8 mouse cellular contexts compared by ENCODE assay signal in the genomic region with DNA sequence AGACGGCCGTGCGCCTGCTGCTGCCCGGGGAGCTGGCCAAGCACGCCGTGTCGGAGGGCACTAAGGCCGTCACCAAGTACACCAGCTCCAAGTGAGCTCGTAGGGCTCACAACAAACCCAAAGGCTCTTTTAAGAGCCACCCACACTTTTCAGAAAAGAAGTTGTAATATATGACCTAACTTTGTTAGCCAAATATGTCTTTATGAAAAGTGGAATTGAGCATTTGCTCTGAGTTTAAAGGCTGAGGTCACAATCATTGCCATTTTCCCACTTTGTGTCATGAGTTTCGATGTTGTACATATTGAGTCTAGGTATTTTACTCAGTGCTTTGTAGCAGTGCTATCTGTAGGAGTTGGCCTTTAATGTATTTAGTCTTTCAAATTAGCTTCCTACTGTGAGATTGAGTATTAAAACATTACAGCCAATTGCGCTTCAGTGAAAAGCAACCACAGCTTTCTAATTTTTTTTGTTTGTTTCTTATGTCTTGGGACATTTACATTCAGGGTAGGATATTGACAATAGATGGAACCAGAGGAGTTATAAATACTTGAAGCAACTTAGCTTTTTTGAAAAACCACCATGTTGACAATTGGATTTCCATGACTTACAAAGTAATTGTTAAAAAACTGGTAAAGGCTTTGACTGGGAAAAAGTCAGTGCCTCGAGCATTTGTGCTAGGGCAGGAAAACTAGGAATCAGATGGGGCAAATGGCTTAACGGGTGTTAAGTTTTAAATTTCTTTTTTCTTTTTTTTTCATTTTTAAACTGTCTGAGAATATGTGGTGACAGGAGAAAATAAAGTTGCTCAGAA. TPM values are rescaled to one million over a fixed set of nuclear protein-coding genes. Genes with fewer than 3 reads are reported as not detected.
A peak's percentile ranks its signal among the peaks of the same experiment; 100 is the strongest.
DNase-seq lines count a peak whose midpoint lies in the region; ATAC-seq and TF ChIP-seq lines count a peak whose summit lies in the region.

No protein-coding gene starts in this region.

- peak overlapping the region; percentile 34 for H3K4me3 ChIP-seq in lung, embryonic 15.5 days
- H3K4me3 ChIP-seq in myocyte = no peak overlapping the region

- 4% methylated on average over 10 of the region's 13 CpGs for WGBS in lung, embryonic 15.5 days

- peak; percentile 89 for TF ChIP-seq POLR2A in myocyte (IDR thresholded peaks at IDR 0.05; ENCODE audit: insufficient read length, low read depth)

- H3ac ChIP-seq in myocyte (ENCODE audit: control insufficient read depth, insufficient read length) = no peak overlapping the region

- DNase-seq in lung, postnatal 25 days (ENCODE audit: low spot score) = no peak
- peak; percentile 79 for DNase-seq in embryo, embryonic 10.5 days (ENCODE audit: low spot score)
- peak; percentile 74 for DNase-seq in induced T-regulatory cell, adult 2 months (ENCODE audit: low read depth)
- DNase-seq in thymus, adult 18-20 months = no peak
- DNase-seq in urinary bladder, postnatal 4 days (ENCODE audit: low spot score in 2 of 2) = no peak

- peak overlapping the region; percentile 59 for H3K9ac ChIP-seq in lung, embryonic 15.5 days

- H3K27ac ChIP-seq in lung, embryonic 15.5 days = peak overlapping the region; percentile 98

- no peaks in the 10 kb centered on the region for H3K79me2 ChIP-seq in myocyte (ENCODE audit: control insufficient read depth, insufficient read depth)

- H3K4me1 ChIP-seq in lung, embryonic 15.5 days = peaks cover 21% of the 10 kb centered on the region

- no peaks in the 10 kb centered on the region for H3K27me3 ChIP-seq in lung, embryonic 15.5 days
- no peaks in the 10 kb centered on the region for H3K27me3 ChIP-seq in myocyte (ENCODE audit: control insufficient read depth, insufficient read depth, insufficient read length)

- no peaks in the 10 kb centered on the region for H3K9me3 ChIP-seq in lung, embryonic 15.5 days

- peak overlapping the region; percentile 63 for H3K4me2 ChIP-seq in lung, embryonic 15.5 days
- H3K4me2 ChIP-seq in myocyte (ENCODE audit: low read depth) = peak overlapping the region; percentile 94

- peak; percentile 5; the same call in 1 of the 2 replicates for ATAC-seq in lung, embryonic 15.5 days (ENCODE audit: borderline replicate concordance, extremely low read depth, low FRiP score, low TSS enrichment)
- no peak for ATAC-seq in inflammation-experienced regulatory T-cells, adult 6 months

- H3K36me3 ChIP-seq in lung, embryonic 15.5 days = no peaks in the 10 kb centered on the region
- H3K36me3 ChIP-seq in myocyte (ENCODE audit: control insufficient read depth, insufficient read depth) = no peaks in the 10 kb centered on the region

TF ChIP-seq in myocyte, 11 proteins besides CTCF, POLR2A, EP300 and RAD21:
- TF ChIP-seq POLR2AphosphoS2 (IDR thresholded peaks at IDR 0.05; ENCODE audit: insufficient read length, low read depth) (peak; percentile 27), TCF12 (IDR thresholded peaks at IDR 0.05; ENCODE audit: insufficient read depth, poor library complexity, severe bottlenecking) (no peak)

RNA-seq across cellular contexts. Expression of gene Hist1h2bb, which starts 0.8 kb away (rescaled TPM):
- polyA plus RNA-seq in lung, embryonic 15.5 days (2015; fragmentation: Nextera tagmentation; extraction: Ambion mirVana) = 3.2 and 4.1 TPM in 2 replicates
- 1.3 TPM for polyA plus RNA-seq in myocyte (2012; fragmentation: generic; extraction: Trizol)
- polyA plus RNA-seq in inflammation-experienced regulatory T-cells, adult 6 months (2017; shearing (Covaris generic)) = 1 to 10 TPM in 2 of 3 experiments, not detected in 1; 2.5 to 2.8 TPM

RNA-seq across cellular contexts. Expression of gene Hist1h3c, which starts 1.9 kb away (rescaled TPM):
- polyA plus RNA-seq in lung, embryonic 15.5 days (2015; fragmentation: Nextera tagmentation; extraction: Ambion mirVana) = 12.0 and 13.7 TPM in 2 replicates
- polyA plus RNA-seq in myocyte (2012; fragmentation: generic; extraction: Trizol) = 2.5 TPM
- polyA plus RNA-seq in inflammation-experienced regulatory T-cells, adult 6 months (2017; shearing (Covaris generic)) = 1 to 10 TPM in 1 of 3 experiments, not detected in 2; 2.5 TPM

RNA-seq across cellular contexts. Expression of gene Hist1h2ab, which starts 3.6 kb away (rescaled TPM):
- polyA plus RNA-seq in lung, embryonic 15.5 days (2015; fragmentation: Nextera tagmentation; extraction: Ambion mirVana) = 74.3 and 83.5 TPM in 2 replicates
- 2.1 TPM for polyA plus RNA-seq in myocyte (2012; fragmentation: generic; extraction: Trizol)
- 10 to 100 TPM in 1 of 3 experiments, not detected in 2; 14.8 TPM for polyA plus RNA-seq in inflammation-experienced regulatory T-cells, adult 6 months (2017; shearing (Covaris generic))

RNA-seq across cellular contexts. Expression of gene Hist1h3b, which starts 4.8 kb away (rescaled TPM):
- polyA plus RNA-seq in lung, embryonic 15.5 days (2015; fragmentation: Nextera tagmentation; extraction: Ambion mirVana) = 12.0 and 18.6 TPM in 2 replicates
- polyA plus RNA-seq in myocyte (2012; fragmentation: generic; extraction: Trizol) = 1.3 TPM
- 1 to 10 TPM in 1 of 3 experiments, not detected in 2; 1.1 TPM for polyA plus RNA-seq in inflammation-experienced regulatory T-cells, adult 6 months (2017; shearing (Covaris generic))

RNA-seq across cellular contexts. Expression of gene Hist1h1c, which starts 8.7 kb away (rescaled TPM):
- polyA plus RNA-seq in lung, embryonic 15.5 days (2015; fragmentation: Nextera tagmentation; extraction: Ambion mirVana) = 36.2 and 37.0 TPM in 2 replicates
- 273 TPM for polyA plus RNA-seq in myocyte (2012; fragmentation: generic; extraction: Trizol)
- polyA plus RNA-seq in inflammation-experienced regulatory T-cells, adult 6 months (2017; shearing (Covaris generic)) = 10 to 100 TPM in 2 of 3 experiments, 1 to 10 TPM in 1; 8.7 to 14.8 (median 11.1) TPM

Comparison
In these comparisons a context has a peak if more than half of its experiments do, and no peak if none do; other contexts are left out.
1. DNase-seq: peak in embryo, embryonic 10.5 days (single experiment) and induced T-regulatory cell, adult 2 months (single experiment); none in lung, postnatal 25 days (single experiment), thymus, adult 18-20 months (0 of 2) and urinary bladder, postnatal 4 days (0 of 2).